Mouse (Mus musculus) neural tube, embryonic 14.5 days (tissue): ENCODE measurements at regions not wholly inside any gene's neighbourhood (a gene's known extent, or its start where the extent isn't known, plus 50 kb on each side); places are given as distances from the start of the nearest gene placed in this dataset.

ENCODE experiments used
- ATAC-seq: fragments of 200-750 bp; cut with Nextera tagmentation; 2 replicates; pipeline ENCODE4 v1.8.0; 2017; ENCODE audit warnings: low read depth, mild to moderate bottlenecking, moderate TSS enrichment, moderate library complexity
- H3K27ac ChIP-seq: fragments of 300-500 bp; sonication (generic); 2 replicates; pipeline ENCODE4 v1.5.1; 2014; ENCODE audit warnings: low read depth, mild to moderate bottlenecking, control low read depth, low read length, moderate library complexity, mixed read lengths
- H3K27me3 ChIP-seq: fragments of 300-500 bp; sonication (generic); 2 replicates; pipeline ENCODE4 v1.6.1; 2014; ENCODE audit warnings: low read length; ENCODE audit not compliant: control insufficient read depth, insufficient read depth
- H3K36me3 ChIP-seq: fragments of 300-500 bp; sonication (generic); 2 replicates; pipeline ENCODE4 v1.6.1; 2014; ENCODE audit warnings: low read length, mixed read lengths; ENCODE audit not compliant: control insufficient read depth, insufficient read depth
- H3K4me1 ChIP-seq: fragments of 300-500 bp; sonication (generic); 2 replicates; pipeline ENCODE4 v1.6.1; 2014; ENCODE audit warnings: low read length; ENCODE audit not compliant: control insufficient read depth, insufficient read depth
- H3K4me2 ChIP-seq: fragments of 300-500 bp; sonication (generic); 2 replicates; pipeline ENCODE4 v1.6.1; 2014; ENCODE audit warnings: mild to moderate bottlenecking, low read depth, low read length, control low read depth
- H3K4me3 ChIP-seq: fragments of 300-500 bp; sonication (generic); 2 replicates; pipeline ENCODE4 v1.5.1; 2014; ENCODE audit warnings: low read depth, low read length, control low read depth, mixed read lengths
- H3K9ac ChIP-seq: fragments of 300-500 bp; sonication (generic); replicated peaks from 2 replicates; pipeline ENCODE4 v1.6.1; 2014; ENCODE audit warnings: low read depth, mild to moderate bottlenecking, control low read depth, low read length, mixed read lengths
- H3K9me3 ChIP-seq: fragments of 300-500 bp; sonication (generic); 2 replicates; pipeline ENCODE4 v1.6.1; 2016; ENCODE audit warnings: low read length; ENCODE audit not compliant: control insufficient read depth
- WGBS: fragments of 180-500 bp; shearing (Covaris S2); extraction: QIAGEN DNeasy Blood & Tissue Kit; methylation state at CpG from one replicate; pipeline ENCODE4 v1.1.7; 2014; 5-methylcytosine and 5-hydroxymethylcytosine counted together

GRCm38 (mm10) chr2:158937948-158938565, 143.4 kb downstream of the Dhx35 start:
- Histone ChIP-seq H3K4me3 (no peak overlapping the region), H3K4me1 (no peaks in the 10 kb centered on the region), H3K27me3 (no peaks in the 10 kb centered on the region), H3K36me3 (no peaks in the 10 kb centered on the region), H3K4me2 (no peak overlapping the region), H3K9ac (no peak overlapping the region), H3K9me3 (no peaks in the 10 kb centered on the region), H3K27ac (no peak overlapping the region)
- no peak; the same call in 1 of the 2 replicates for ATAC-seq
- WGBS: 64% methylated on average over 2 of the region's 2 CpGs

GRCm38 (mm10) chr2:158949418-158949817, 154.8 kb downstream of the Dhx35 start:
- Histone ChIP-seq H3K4me1 (no peaks in the 10 kb centered on the region), H3K9ac (no peak overlapping the region), H3K27ac (no peak overlapping the region), H3K4me3 (no peak overlapping the region), H3K9me3 (no peaks in the 10 kb centered on the region), H3K4me2 (no peak overlapping the region), H3K36me3 (no peaks in the 10 kb centered on the region), H3K27me3 (no peaks in the 10 kb centered on the region)
- no peak for ATAC-seq
- 31% methylated on average over 6 of the region's 6 CpGs for WGBS

- WGBS: 39% methylated on average over 3 of the region's 3 CpGs
- Histone ChIP-seq H3K36me3 (no peaks in the 10 kb centered on the region), H3K4me3 (no peak overlapping the region), H3K4me1 (no peaks in the 10 kb centered on the region), H3K27me3 (no peaks in the 10 kb centered on the region), H3K27ac (no peak overlapping the region), H3K9ac (no peak overlapping the region), H3K4me2 (no peak overlapping the region), H3K9me3 (no peaks in the 10 kb centered on the region)
- no peak for ATAC-seq
Measured at GRCm38 (mm10) chr2:158951061-158951460, 156.5 kb downstream of the Dhx35 start.

- WGBS: 16% methylated on average over 11 of the region's 11 CpGs
- Histone ChIP-seq H3K4me2 (no peak overlapping the region), H3K4me3 (no peak overlapping the region), H3K4me1 (no peaks in the 10 kb centered on the region), H3K36me3 (no peaks in the 10 kb centered on the region), H3K9ac (no peak overlapping the region), H3K9me3 (no peaks in the 10 kb centered on the region), H3K27ac (no peak overlapping the region), H3K27me3 (no peaks in the 10 kb centered on the region)
- no peak for ATAC-seq
Measured at GRCm38 (mm10) chr2:158956888-158957287, 162.3 kb downstream of the Dhx35 start.

GRCm38 (mm10) chr2:158965003-158965665, 170.5 kb downstream of the Dhx35 start:
- no peak overlapping the region for H3K27ac ChIP-seq
- 71% methylated on average over 6 of the region's 6 CpGs for WGBS
- no peaks in the 10 kb centered on the region for H3K9me3 ChIP-seq
- H3K4me2 ChIP-seq: no peak overlapping the region
- H3K36me3 ChIP-seq: no peaks in the 10 kb centered on the region
- no peak overlapping the region for H3K9ac ChIP-seq
- no peaks in the 10 kb centered on the region for H3K27me3 ChIP-seq
- H3K4me1 ChIP-seq: no peaks in the 10 kb centered on the region
- H3K4me3 ChIP-seq: no peak overlapping the region
- no peak for ATAC-seq

- WGBS: 26% methylated on average over 2 of the region's 2 CpGs
Measured at GRCm38 (mm10) chr2:158972178-158972577, 177.6 kb downstream of the Dhx35 start.

GRCm38 (mm10) chr2:158985529-158986148, 191.0 kb downstream of the Dhx35 start:
- H3K4me2 ChIP-seq: no peak overlapping the region
- no peak overlapping the region for H3K9ac ChIP-seq
- no peaks in the 10 kb centered on the region for H3K27me3 ChIP-seq
- no peak overlapping the region for H3K27ac ChIP-seq
- 76% methylated on average over 17 of the region's 17 CpGs for WGBS
- H3K36me3 ChIP-seq: no peaks in the 10 kb centered on the region
- no peak for ATAC-seq
- no peaks in the 10 kb centered on the region for H3K4me1 ChIP-seq
- no peaks in the 10 kb centered on the region for H3K9me3 ChIP-seq
- H3K4me3 ChIP-seq: no peak overlapping the region

More at GRCm38 (mm10) chr2:158972178-158972577, 177.6 kb downstream of the Dhx35 start:
- Histone ChIP-seq H3K4me3 (no peak overlapping the region), H3K9me3 (no peaks in the 10 kb centered on the region), H3K4me2 (no peak overlapping the region), H3K27me3 (no peaks in the 10 kb centered on the region), H3K36me3 (no peaks in the 10 kb centered on the region), H3K4me1 (no peaks in the 10 kb centered on the region), H3K9ac (no peak overlapping the region), H3K27ac (no peak overlapping the region)
- no peak for ATAC-seq

GRCm38 (mm10) chr2:159002481-159003186, 208.0 kb downstream of the Dhx35 start:
- no peaks in the 10 kb centered on the region for H3K27me3 ChIP-seq
- H3K9ac ChIP-seq: peak overlapping the region; percentile 16; the same call in 1 of the 2 replicates
- WGBS: 7% methylated on average over 17 of the region's 17 CpGs
- no peaks in the 10 kb centered on the region for H3K9me3 ChIP-seq
- 0 out of 2 replicates have a peak overlapping the region, but pooled peaks have one; percentile 12 for H3K27ac ChIP-seq
- H3K4me2 ChIP-seq: peak overlapping the region; percentile 41; the same call in 1 of the 2 replicates
- peaks cover 13% of the 10 kb centered on the region; the same call in 1 of the 2 replicates for H3K4me1 ChIP-seq
- H3K36me3 ChIP-seq: no peaks in the 10 kb centered on the region
- peak; percentile 72; the same call in 1 of the 2 replicates for ATAC-seq
- no peak overlapping the region for H3K4me3 ChIP-seq
